Mouse (Mus musculus): ENCODE data around the gene Pdxdc1.

GRCm38 (mm10) chr16:13820771-13821170 lies 82.2 kb downstream of the Pdxdc1 start:
- TF ChIP-seq ZNF384 (IDR thresholded peaks at IDR 0.05; ENCODE audit: low read depth, low read length) (no peak), HCFC1 (IDR thresholded peaks at IDR 0.05; ENCODE audit: borderline replicate concordance, insufficient read depth, low read length) (no peak), MAFK (IDR thresholded peaks at IDR 0.05; ENCODE audit: insufficient read depth, low read depth, low read length) (no peak)
